Mouse (Mus musculus) heart, embryonic 13.5 days (tissue): ENCODE results near the gene Serpina6. TPM values are rescaled to one million over a fixed set of nuclear protein-coding genes. Genes with fewer than 3 reads are reported as not detected.

Experiments
- ATAC-seq: fragments of 200-750 bp; cut with Nextera tagmentation; 2 replicates; pipeline ENCODE4 v1.8.0; 2017; ENCODE audit warnings: moderate TSS enrichment; ENCODE audit not compliant: insufficient number of reproducible peaks, low FRiP score, low TSS enrichment; ENCODE audit errors: extremely low read depth
- H3K27ac ChIP-seq: fragments of 300-500 bp; sonication (generic); replicated peaks from 2 replicates; pipeline ENCODE4 v1.5.1; 2015; ENCODE audit warnings: moderate library complexity, mild to moderate bottlenecking, inconsistent platforms
- H3K27me3 ChIP-seq: fragments of 300-500 bp; sonication (generic); replicated peaks from 2 replicates; pipeline ENCODE4 v1.6.1; 2015; ENCODE audit warnings: mild to moderate bottlenecking, inconsistent platforms
- H3K36me3 ChIP-seq: fragments of 300-500 bp; sonication (generic); 2 replicates; pipeline ENCODE4 v1.6.1; 2015; ENCODE audit warnings: mild to moderate bottlenecking, inconsistent platforms
- H3K4me1 ChIP-seq: fragments of 300-500 bp; sonication (generic); 2 replicates; pipeline ENCODE4 v1.6.1; 2015; ENCODE audit warnings: inconsistent platforms
- H3K4me2 ChIP-seq: fragments of 300-500 bp; sonication (generic); 2 replicates; pipeline ENCODE4 v1.6.1; 2015; ENCODE audit warnings: inconsistent platforms, mild to moderate bottlenecking, moderate library complexity
- H3K4me3 ChIP-seq: fragments of 300-500 bp; sonication (generic); 2 replicates; pipeline ENCODE4 v1.5.1; 2015; ENCODE audit warnings: moderate library complexity, mild to moderate bottlenecking, inconsistent platforms
- H3K9ac ChIP-seq: fragments of 300-500 bp; sonication (generic); 2 replicates; pipeline ENCODE4 v1.6.1; 2015; ENCODE audit warnings: inconsistent platforms, mild to moderate bottlenecking, moderate library complexity
- H3K9me3 ChIP-seq: fragments of 300-500 bp; sonication (generic); 2 replicates; pipeline ENCODE4 v1.6.1; 2016; ENCODE audit warnings: inconsistent platforms
- WGBS: fragments of 180-500 bp; shearing (Covaris S2); methylation state at CpG from one replicate; pipeline ENCODE4 v1.1.7; 2015; ENCODE audit warnings: mixed read lengths; 5-methylcytosine and 5-hydroxymethylcytosine counted together
- polyA plus RNA-seq: library from polyadenylated mRNA; unstranded; fragments of >200 nt; fragmentation: Nextera tagmentation; extraction: Ambion mirVana; gene quantifications from 2 replicates; pipeline ENCODE4 v1.2.1, GENCODE M21; 2015

The Serpina6 gene
- polyA plus RNA-seq, 1 experiment from 2014 or later = 4.5 TPM

GRCm38 (mm10) chr12:103601839-103602238, 55.2 kb downstream of the Serpina6 start:
- Histone ChIP-seq H3K9ac (no peak overlapping the region), H3K4me2 (no peak overlapping the region), H3K36me3 (no peaks in the 10 kb centered on the region), H3K27me3 (no peaks in the 10 kb centered on the region), H3K27ac (no peak overlapping the region), H3K4me3 (no peak overlapping the region), H3K4me1 (peaks cover 14% of the 10 kb centered on the region; the same call in 1 of the 2 replicates), H3K9me3 (no peaks in the 10 kb centered on the region)
- no peak for ATAC-seq
- 77% methylated on average over 3 of the region's 3 CpGs for WGBS

- H3K4me3 ChIP-seq = no peak overlapping the region
- no peak for ATAC-seq
- peaks cover 14% of the 10 kb centered on the region; the same call in 1 of the 2 replicates for H3K4me1 ChIP-seq
- no peak overlapping the region for H3K27ac ChIP-seq
- H3K9ac ChIP-seq = no peak overlapping the region
- no peaks in the 10 kb centered on the region for H3K27me3 ChIP-seq
- no peak overlapping the region for H3K4me2 ChIP-seq
- WGBS = 28% methylated on average over 3 of the region's 3 CpGs
- no peaks in the 10 kb centered on the region for H3K9me3 ChIP-seq
- no peaks in the 10 kb centered on the region for H3K36me3 ChIP-seq
Observed at GRCm38 (mm10) chr12:103600364-103600763, 56.6 kb downstream of the Serpina6 start.

DNA sequence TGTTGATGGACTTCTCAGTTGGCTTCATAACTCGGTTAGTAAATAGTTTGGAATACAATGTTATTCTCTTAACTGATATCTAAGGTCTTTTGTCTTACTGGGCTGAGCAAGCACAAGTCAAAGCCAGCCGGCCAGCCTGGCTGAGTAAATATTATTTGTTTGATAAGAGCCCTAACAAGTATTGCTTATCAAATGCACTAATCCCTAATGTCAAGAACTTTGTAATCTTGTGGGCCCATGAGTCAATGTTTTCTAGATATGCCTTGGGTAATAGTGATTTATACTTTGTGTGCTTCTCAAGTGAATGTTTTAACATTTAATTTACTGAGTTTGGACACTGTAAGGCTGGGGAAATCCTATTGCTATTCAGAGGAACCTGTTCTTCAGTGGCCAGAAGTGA, 58.6 kb downstream of the Serpina6 start:
- no peak for ATAC-seq
- H3K9me3 ChIP-seq = no peaks in the 10 kb centered on the region
- no peak overlapping the region for H3K9ac ChIP-seq
- H3K4me2 ChIP-seq = no peak overlapping the region
- H3K36me3 ChIP-seq = no peaks in the 10 kb centered on the region
- H3K4me3 ChIP-seq = no peak overlapping the region
- H3K27ac ChIP-seq = no peak overlapping the region
- WGBS = 18% methylated on average over 2 of the region's 2 CpGs
- H3K27me3 ChIP-seq = no peaks in the 10 kb centered on the region
- H3K4me1 ChIP-seq = peaks cover 14% of the 10 kb centered on the region; the same call in 1 of the 2 replicates

Other genes starting within 250 kb of the Serpina6 start
- gene 9330161L09Rik, start 249.4 kb downstream of the Serpina6 start, polyA plus RNA-seq = 0.39 and 0.60 TPM in 2 replicates
- gene Ddx24, start 231.4 kb downstream of the Serpina6 start, polyA plus RNA-seq = 77.4 and 78.3 TPM in 2 replicates
- gene Ifi27, start 223.0 kb downstream of the Serpina6 start, polyA plus RNA-seq = 32.9 and 33.9 TPM in 2 replicates
- gene Ifi27l2a, start 213.5 kb downstream of the Serpina6 start, polyA plus RNA-seq = 10.6 and 11.5 TPM in 2 replicates
- not detected in 2 replicates for gene Ifi27l2b, start 200.0 kb downstream of the Serpina6 start, polyA plus RNA-seq
- 0.19 and 0.31 TPM in 2 replicates for gene Ppp4r4, start 124.9 kb downstream of the Serpina6 start, polyA plus RNA-seq
- gene Serpina10, start 25.8 kb downstream of the Serpina6 start, polyA plus RNA-seq = 0.16 and 1.0 TPM in 2 replicates
- 0.15 TPM in 1 of 2 replicates, not detected in the other for gene Serpina16, start 18.9 kb upstream of the Serpina6 start, polyA plus RNA-seq
- not detected in 2 replicates for gene Serpina1f, start 38.3 kb upstream of the Serpina6 start, polyA plus RNA-seq
- 0.40 and 3.6 TPM in 2 replicates for gene Serpina1d, start 116.4 kb upstream of the Serpina6 start, polyA plus RNA-seq
- 4.2 and 17.3 TPM in 2 replicates for gene Serpina1b, start 173.2 kb upstream of the Serpina6 start, polyA plus RNA-seq
- gene Serpina1a, start 206.3 kb upstream of the Serpina6 start, polyA plus RNA-seq = 3.0 and 11.2 TPM in 2 replicates
- gene Serpina1c, start 247.7 kb upstream of the Serpina6 start, polyA plus RNA-seq = 1.5 and 3.6 TPM in 2 replicates